ENCODE assay signal across 8 mouse cellular contexts in the genomic region with DNA sequence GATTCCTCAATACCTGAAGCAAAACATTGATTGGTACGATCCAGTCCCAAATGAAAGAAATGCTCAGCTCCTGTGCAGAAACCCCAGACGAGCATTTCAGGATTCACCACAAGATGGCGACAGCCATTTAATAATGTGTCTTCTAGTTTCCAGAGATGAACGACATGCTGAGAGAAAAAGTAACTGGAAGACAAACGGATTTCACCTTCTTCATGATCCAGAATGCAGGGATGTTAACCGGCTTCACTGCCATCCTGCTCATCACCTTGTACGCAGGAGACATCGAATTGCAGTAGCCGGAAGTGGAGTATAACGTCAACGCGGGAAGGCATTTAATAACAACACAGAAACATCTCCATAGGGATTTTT.
DNase-seq lines count a peak whose midpoint lies in the region; ATAC-seq and TF ChIP-seq lines count a peak whose summit lies in the region.

No protein-coding gene starts in this region.

- 44% methylated on average over 12 of the region's 12 CpGs for WGBS in kidney, embryonic 14.5 days
- 44% methylated on average over 12 of the region's 12 CpGs for WGBS in intestine, postnatal 0 days

- H3K4me1 ChIP-seq in kidney, embryonic 14.5 days (ENCODE audit: control insufficient read depth, insufficient read depth, low read length), result no peaks in the 10 kb centered on the region
- no peaks in the 10 kb centered on the region for H3K4me1 ChIP-seq in intestine, postnatal 0 days (replicated peaks; ENCODE audit: control insufficient read depth, insufficient read depth, low read length)

- H3K4me3 ChIP-seq in kidney, embryonic 14.5 days (ENCODE audit: low read length), result no peak overlapping the region
- H3K4me3 ChIP-seq in intestine, postnatal 0 days (ENCODE audit: low read depth, low read length), result no peak overlapping the region

- peak; percentile 38 for DNase-seq in kidney, adult 11 months
- DNase-seq in cerebellum, adult 18-20 months, result peak; percentile 87 to 89
- DNase-seq in left cerebral cortex, postnatal 25 days (ENCODE audit: low spot score in 2 of 2), result peak; percentile 90 to 95
- peak; percentile 56 for DNase-seq in naive thymus-derived CD4-positive, alpha-beta T cell, adult 2 months (ENCODE audit: low read depth)
- DNase-seq in telencephalon, adult 2 months (ENCODE audit: low read depth, low spot score), result peak; percentile 71

- H3K4me2 ChIP-seq in kidney, embryonic 14.5 days (replicated peaks; ENCODE audit: low read depth, low read length), result no peak overlapping the region
- no peak overlapping the region for H3K4me2 ChIP-seq in intestine, postnatal 0 days (replicated peaks; ENCODE audit: low read depth)

- ATAC-seq in kidney, embryonic 14.5 days (ENCODE audit: low FRiP score, low TSS enrichment), result no peak
- ATAC-seq in frontal cortex, adult (ENCODE audit: low TSS enrichment), result peak; percentile 95
- ATAC-seq in intestine, postnatal 0 days, result no peak

- H3K9ac ChIP-seq in kidney, embryonic 14.5 days (ENCODE audit: low read depth, low read length), result no peak overlapping the region
- no peak overlapping the region for H3K9ac ChIP-seq in intestine, postnatal 0 days (ENCODE audit: low read depth, low read length)

- no peak overlapping the region for H3K27ac ChIP-seq in kidney, embryonic 14.5 days (ENCODE audit: low read depth, low read length)
- no peak overlapping the region for H3K27ac ChIP-seq in intestine, postnatal 0 days (ENCODE audit: low read depth, low read length)

- no peaks in the 10 kb centered on the region for H3K36me3 ChIP-seq in kidney, embryonic 14.5 days (ENCODE audit: control insufficient read depth, insufficient read depth, low read length)
- 0 out of 2 replicates have a peak, but pooled peaks cover 5% of the 10 kb centered on the region for H3K36me3 ChIP-seq in intestine, postnatal 0 days (ENCODE audit: control insufficient read depth, insufficient read depth)

- no peaks in the 10 kb centered on the region for H3K27me3 ChIP-seq in kidney, embryonic 14.5 days (ENCODE audit: control insufficient read depth, insufficient read depth, low read length)
- no peaks in the 10 kb centered on the region for H3K27me3 ChIP-seq in intestine, postnatal 0 days (replicated peaks; ENCODE audit: control insufficient read depth, insufficient read depth, low read length)

- no peaks in the 10 kb centered on the region for H3K9me3 ChIP-seq in kidney, embryonic 14.5 days (ENCODE audit: control insufficient read depth, low read length)
- H3K9me3 ChIP-seq in intestine, postnatal 0 days (ENCODE audit: control insufficient read depth), result no peaks in the 10 kb centered on the region

- peak; percentile 90 for TF ChIP-seq CTCF in intestine, postnatal 0 days (IDR thresholded peaks at IDR 0.05; ENCODE audit: low read depth)

- intact Hi-C loops in left cerebral cortex, postnatal 25 days (cut with DNase I), result loop anchor here (5.0 to 10.0 kb wide), 5 partner anchors 161 to 1866 kb away; no protein-coding TSS in a partner anchor

Comparison
In these comparisons a context has a peak if more than half of its experiments do, and no peak if none do; other contexts are left out.
1. DNase-seq: peak in every context shown above with its lines; median percentile 92 in left cerebral cortex, postnatal 25 days; 88 in cerebellum, adult 18-20 months; 71 in telencephalon, adult 2 months; 56 in naive thymus-derived CD4-positive, alpha-beta T cell, adult 2 months; 38 in kidney, adult 11 months.